Mouse (Mus musculus) kidney, embryonic 15.5 days (tissue): ENCODE results near the gene Dnajb14. TPM values are rescaled to one million over a fixed set of nuclear protein-coding genes. Genes with fewer than 3 reads are reported as not detected.

Experiments
- ATAC-seq: fragments of 200-750 bp; cut with Nextera tagmentation; replicated peaks from 2 replicates; pipeline ENCODE4 v1.8.0; 2017; ENCODE audit warnings: moderate TSS enrichment; ENCODE audit not compliant: low FRiP score
- H3K27ac ChIP-seq: fragments of 300-500 bp; sonication (generic); 2 replicates; pipeline ENCODE4 v1.5.1; 2015; ENCODE audit warnings: mild to moderate bottlenecking, inconsistent platforms
- H3K27me3 ChIP-seq: fragments of 300-500 bp; sonication (generic); 2 replicates; pipeline ENCODE4 v1.6.1; 2015; ENCODE audit warnings: inconsistent platforms
- H3K36me3 ChIP-seq: fragments of 300-500 bp; sonication (generic); 2 replicates; pipeline ENCODE4 v1.6.1; 2015; ENCODE audit warnings: inconsistent platforms
- H3K4me1 ChIP-seq: fragments of 300-500 bp; sonication (generic); 2 replicates; pipeline ENCODE4 v1.6.1; 2015; ENCODE audit warnings: inconsistent platforms
- H3K4me2 ChIP-seq: fragments of 300-500 bp; sonication (generic); 2 replicates; pipeline ENCODE4 v1.6.1; 2015; ENCODE audit warnings: moderate library complexity, mild to moderate bottlenecking, inconsistent platforms
- H3K4me3 ChIP-seq: fragments of 300-500 bp; sonication (generic); replicated peaks from 2 replicates; pipeline ENCODE4 v1.5.1; 2015; ENCODE audit warnings: mild to moderate bottlenecking, inconsistent platforms
- H3K9ac ChIP-seq: fragments of 300-500 bp; sonication (generic); 2 replicates; pipeline ENCODE4 v1.6.1; 2015; ENCODE audit warnings: mild to moderate bottlenecking, inconsistent platforms
- H3K9me3 ChIP-seq: fragments of 300-500 bp; sonication (generic); replicated peaks from 2 replicates; pipeline ENCODE4 v1.6.1; 2016; ENCODE audit warnings: inconsistent platforms
- WGBS: fragments of 180-500 bp; shearing (Covaris S2); methylation state at CpG from one replicate; pipeline ENCODE4 v1.1.7; 2015; ENCODE audit warnings: mixed read lengths; 5-methylcytosine and 5-hydroxymethylcytosine counted together
- polyA plus RNA-seq: library from polyadenylated mRNA; unstranded; fragments of >200 nt; fragmentation: Nextera tagmentation; extraction: Ambion mirVana; gene quantifications from 2 replicates; pipeline ENCODE4 v1.2.1, GENCODE M21; 2015

Gene Dnajb14
- polyA plus RNA-seq, 1 experiment from 2014 or later = 10.1 TPM

DNA sequence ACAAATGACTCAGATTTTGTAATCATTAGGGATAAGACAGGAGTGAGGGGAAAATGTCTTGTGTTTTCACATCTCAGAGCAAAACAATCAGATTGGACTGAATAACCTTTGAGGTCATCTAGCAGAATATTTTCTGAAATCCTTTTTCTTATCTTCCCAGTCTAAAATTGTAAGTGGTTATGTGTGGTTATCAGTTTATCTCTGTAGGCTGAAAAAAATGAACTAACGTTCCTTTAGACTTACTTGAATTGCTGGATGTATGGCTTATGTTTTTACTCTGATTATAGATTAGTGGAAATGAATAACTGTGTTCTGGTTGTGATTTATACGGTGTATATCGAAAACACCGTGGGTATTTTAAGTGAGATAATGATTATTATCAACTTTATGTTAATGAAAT lies 53.1 kb downstream of the Dnajb14 start:
- peaks cover 14% of the 10 kb centered on the region for H3K4me1 ChIP-seq
- WGBS = 88% methylated on average over 4 of the region's 4 CpGs
- H3K4me3 ChIP-seq = no peak overlapping the region
- no peaks in the 10 kb centered on the region for H3K27me3 ChIP-seq
- H3K9ac ChIP-seq = no peak overlapping the region
- H3K27ac ChIP-seq = no peak overlapping the region
- no peaks in the 10 kb centered on the region for H3K9me3 ChIP-seq
- H3K36me3 ChIP-seq = peaks cover 37% of the 10 kb centered on the region
- no peak for ATAC-seq
- H3K4me2 ChIP-seq = no peak overlapping the region

DNA sequence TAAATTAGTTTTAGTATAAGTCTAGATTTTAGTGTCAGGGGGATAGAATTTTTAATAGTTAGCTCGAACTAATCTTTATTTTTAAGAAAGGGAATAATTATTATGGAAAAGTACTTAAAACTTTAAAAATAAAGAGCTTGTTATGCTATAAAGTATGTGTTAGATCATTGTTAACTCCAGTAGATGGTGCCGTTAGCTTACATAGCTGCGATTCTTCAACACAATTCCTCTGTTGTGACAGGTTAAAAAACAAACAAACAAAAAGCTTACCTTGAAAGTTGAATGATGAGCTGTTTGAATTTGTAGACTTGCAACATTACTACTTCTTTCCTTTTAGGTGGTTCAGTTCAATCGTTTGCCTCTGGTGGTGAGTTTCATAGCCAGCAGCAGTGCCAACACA lies 59.5 kb downstream of the Dnajb14 start:
- Histone ChIP-seq H3K4me3 (no peak overlapping the region), H3K9ac (no peak overlapping the region), H3K9me3 (no peaks in the 10 kb centered on the region), H3K27ac (no peak overlapping the region), H3K27me3 (no peaks in the 10 kb centered on the region), H3K4me2 (no peak overlapping the region), H3K36me3 (peaks cover 75% of the 10 kb centered on the region), H3K4me1 (no peaks in the 10 kb centered on the region)
- ATAC-seq = no peak
- whole genome bisulfite sequencing = 91% methylated on average over 4 of the region's 4 CpGs

DNA sequence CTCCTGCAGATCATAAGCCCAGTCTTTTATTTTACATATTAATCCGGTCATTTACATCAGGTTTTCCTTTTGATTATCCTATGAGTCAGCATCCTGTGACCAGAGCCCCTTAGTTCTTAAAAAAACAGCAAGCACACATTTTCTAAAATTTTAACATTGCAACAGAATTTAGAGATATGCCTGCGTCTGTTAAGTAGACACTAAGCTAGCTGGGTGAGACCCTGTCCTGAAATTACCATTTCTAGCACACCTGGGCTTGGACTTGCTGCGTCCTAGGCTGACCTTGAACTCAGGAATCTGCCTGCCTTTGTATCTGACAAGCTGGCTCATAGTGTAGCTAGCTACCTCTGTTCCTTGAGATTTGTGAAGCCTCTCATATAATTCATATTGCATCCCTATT lies 62.5 kb downstream of the Dnajb14 start:
- Histone ChIP-seq H3K4me3 (no peak overlapping the region), H3K9me3 (no peaks in the 10 kb centered on the region), H3K4me1 (peaks cover 8% of the 10 kb centered on the region), H3K27me3 (no peaks in the 10 kb centered on the region), H3K36me3 (peaks cover 60% of the 10 kb centered on the region), H3K4me2 (no peak overlapping the region), H3K27ac (no peak overlapping the region), H3K9ac (no peak overlapping the region)
- ATAC-seq = no peak
- 94% methylated on average over 3 of the region's 3 CpGs for WGBS

DNA sequence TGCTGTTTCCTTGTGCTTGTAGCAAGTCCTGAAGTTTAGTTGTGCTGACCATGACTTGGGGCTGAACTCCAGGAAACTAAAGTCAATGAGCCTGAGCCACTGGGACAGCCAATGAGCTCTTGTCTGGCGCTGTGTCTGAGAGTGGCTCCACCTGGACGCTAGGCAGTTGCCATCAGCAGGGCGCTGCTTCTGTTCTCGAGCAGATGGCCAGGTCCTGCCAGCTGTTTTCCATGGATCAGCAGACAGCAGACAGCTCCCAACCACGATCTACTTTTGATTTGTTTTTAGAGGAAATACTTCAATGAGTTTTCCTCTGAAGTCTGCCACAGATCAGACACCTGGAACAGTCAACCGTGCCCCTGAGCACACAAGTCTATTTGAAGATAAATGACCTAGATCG lies 65.3 kb downstream of the Dnajb14 start:
- ATAC-seq = peak; percentile 82
- H3K4me2 ChIP-seq = no peak overlapping the region
- no peaks in the 10 kb centered on the region for H3K9me3 ChIP-seq
- no peaks in the 10 kb centered on the region for H3K27me3 ChIP-seq
- peaks cover 13% of the 10 kb centered on the region for H3K4me1 ChIP-seq
- H3K9ac ChIP-seq = no peak overlapping the region
- H3K36me3 ChIP-seq = peaks cover 39% of the 10 kb centered on the region
- WGBS = 18% methylated on average over 7 of the region's 7 CpGs
- no peak overlapping the region for H3K4me3 ChIP-seq
- 0 out of 2 replicates have a peak overlapping the region, but pooled peaks have one; percentile 32 for H3K27ac ChIP-seq

DNA sequence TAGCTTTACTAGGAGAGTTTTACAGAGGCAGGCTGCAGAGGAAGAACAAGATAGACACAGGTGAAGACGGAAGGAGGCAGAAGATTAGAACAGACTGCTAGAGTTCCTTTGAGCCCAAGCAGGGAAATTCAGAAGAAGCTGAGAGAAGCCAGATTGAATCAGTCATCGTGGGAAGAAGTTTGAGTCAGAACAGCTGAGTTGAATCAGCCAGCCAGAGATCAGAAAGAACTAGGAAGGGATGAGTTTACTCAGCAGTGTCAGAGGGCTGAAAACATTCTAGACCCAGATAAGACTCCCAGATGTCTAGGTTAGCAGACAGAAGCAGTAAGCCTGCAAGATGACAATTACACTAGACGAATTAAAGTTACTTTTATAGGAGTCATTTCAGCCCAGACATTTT lies 66.5 kb downstream of the Dnajb14 start:
- H3K36me3 ChIP-seq = peaks cover 32% of the 10 kb centered on the region
- no peak overlapping the region for H3K4me2 ChIP-seq
- no peak overlapping the region for H3K4me3 ChIP-seq
- no peak for ATAC-seq
- H3K27me3 ChIP-seq = no peaks in the 10 kb centered on the region
- 67% methylated on average over 3 of the region's 3 CpGs for WGBS
- H3K9me3 ChIP-seq = no peaks in the 10 kb centered on the region
- H3K9ac ChIP-seq = no peak overlapping the region
- no peak overlapping the region for H3K27ac ChIP-seq
- peaks cover 13% of the 10 kb centered on the region for H3K4me1 ChIP-seq

DNA sequence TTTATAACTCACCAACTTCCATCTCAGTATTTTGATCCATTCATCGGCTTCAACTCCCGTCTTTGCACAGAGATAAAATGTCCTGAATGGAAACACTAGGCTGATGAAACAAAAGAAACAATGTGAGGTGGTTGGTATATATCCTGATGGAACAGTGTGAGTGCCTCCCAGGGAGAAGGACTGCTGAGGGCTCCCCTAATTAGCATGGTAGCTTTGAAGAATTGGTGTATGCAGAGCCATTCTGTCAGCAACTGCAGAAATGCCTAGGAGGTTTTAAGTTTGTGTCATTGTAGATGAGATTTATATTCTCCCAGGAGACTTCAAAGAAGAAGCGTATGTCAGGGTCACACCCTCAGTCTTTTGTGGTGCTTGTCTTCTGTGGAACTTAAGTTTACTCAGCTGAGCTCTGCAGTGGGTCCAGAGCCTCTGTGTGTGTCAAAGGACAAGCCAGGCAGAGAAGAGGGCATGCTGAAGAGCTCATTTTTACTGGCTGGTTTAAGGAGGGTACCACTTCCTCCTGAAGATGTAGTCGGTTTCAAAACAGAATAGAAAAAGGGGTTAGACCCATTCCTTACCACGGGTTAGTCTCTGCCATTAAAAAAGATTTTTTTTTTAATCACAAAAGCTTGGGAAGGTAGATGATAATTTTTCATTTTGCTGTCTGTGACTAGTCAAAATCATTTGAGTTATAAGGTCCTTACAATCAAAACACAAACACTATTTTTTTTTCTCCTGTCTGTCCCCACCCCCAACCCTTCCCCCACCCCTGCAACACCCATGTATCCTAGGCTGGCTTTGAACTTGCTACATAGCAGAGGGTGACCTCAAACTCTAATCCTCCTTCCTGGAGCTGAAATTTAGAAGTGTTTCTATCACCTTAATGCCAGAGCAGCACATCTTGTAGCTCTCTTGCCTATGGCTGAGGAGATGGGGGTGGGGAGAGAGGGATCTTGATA lies 68.4 kb downstream of the Dnajb14 start:
- ATAC-seq = no peak
- no peak overlapping the region for H3K4me3 ChIP-seq
- WGBS = 32% methylated on average over 5 of the region's 5 CpGs
- no peak overlapping the region for H3K4me2 ChIP-seq
- no peaks in the 10 kb centered on the region for H3K27me3 ChIP-seq
- peaks cover 13% of the 10 kb centered on the region for H3K4me1 ChIP-seq
- H3K9ac ChIP-seq = no peak overlapping the region
- H3K36me3 ChIP-seq = peaks cover 14% of the 10 kb centered on the region; the same call in 1 of the 2 replicates
- no peaks in the 10 kb centered on the region for H3K9me3 ChIP-seq
- no peak overlapping the region for H3K27ac ChIP-seq

DNA sequence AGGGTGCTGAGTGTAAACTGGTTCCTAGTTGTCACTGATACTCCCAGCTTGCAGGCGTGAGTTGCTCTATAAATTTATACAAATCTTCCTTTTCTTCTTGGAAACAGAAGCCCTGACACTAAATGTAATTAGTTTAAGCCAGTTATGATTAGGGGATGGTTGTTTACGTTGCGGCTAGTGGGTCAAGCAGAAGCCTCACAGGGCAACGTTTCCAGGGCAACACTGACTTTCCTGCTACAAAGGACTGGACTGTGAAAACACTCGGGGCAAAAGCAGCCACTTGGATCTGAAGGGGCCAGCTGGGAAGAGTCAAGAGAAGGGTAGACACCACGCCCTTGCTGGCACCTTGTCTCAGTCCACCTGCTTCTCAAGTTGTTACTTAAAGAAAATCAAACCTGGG lies 69.1 kb downstream of the Dnajb14 start:
- peaks cover 13% of the 10 kb centered on the region for H3K4me1 ChIP-seq
- H3K27me3 ChIP-seq = no peaks in the 10 kb centered on the region
- no peak overlapping the region for H3K27ac ChIP-seq
- H3K36me3 ChIP-seq = peaks cover 9% of the 10 kb centered on the region; the same call in 1 of the 2 replicates
- H3K9me3 ChIP-seq = no peaks in the 10 kb centered on the region
- H3K9ac ChIP-seq = no peak overlapping the region
- 25% methylated on average over 6 of the region's 6 CpGs for WGBS
- ATAC-seq = no peak
- no peak overlapping the region for H3K4me3 ChIP-seq
- no peak overlapping the region for H3K4me2 ChIP-seq

DNA sequence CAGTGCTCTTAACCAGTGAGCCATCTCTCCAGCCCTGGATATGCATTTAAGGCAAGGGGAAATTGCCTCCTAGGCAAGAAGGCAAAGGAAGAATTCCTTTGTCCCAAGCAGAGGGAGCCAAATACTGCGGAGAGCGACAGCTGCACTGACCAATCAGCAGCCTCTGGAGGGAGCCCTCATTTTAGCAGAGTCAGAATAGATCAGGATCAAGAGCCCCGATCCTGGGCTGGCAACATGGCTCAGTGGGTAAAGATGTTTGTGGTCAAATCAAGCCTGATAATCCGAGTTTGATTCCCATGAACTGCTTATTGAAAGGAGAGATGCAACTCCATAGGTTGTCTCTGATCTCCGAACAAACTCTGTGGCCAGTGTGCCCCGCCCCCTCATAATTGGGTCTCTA lies 71.1 kb downstream of the Dnajb14 start:
- Histone ChIP-seq H3K4me3 (0 out of 2 replicates have a peak overlapping the region, but pooled peaks have one; percentile 11), H3K4me1 (peaks cover 5% of the 10 kb centered on the region), H3K4me2 (peak overlapping the region; percentile 19; the same call in 1 of the 2 replicates), H3K36me3 (0 out of 2 replicates have a peak, but pooled peaks cover under 1% of the 10 kb centered on the region), H3K9me3 (no peaks in the 10 kb centered on the region), H3K27me3 (no peaks in the 10 kb centered on the region), H3K9ac (no peak overlapping the region), H3K27ac (no peak overlapping the region)
- WGBS = 48% methylated on average over 6 of the region's 6 CpGs
- ATAC-seq = peak; percentile 52; the same call in 1 of the 2 replicates

DNA sequence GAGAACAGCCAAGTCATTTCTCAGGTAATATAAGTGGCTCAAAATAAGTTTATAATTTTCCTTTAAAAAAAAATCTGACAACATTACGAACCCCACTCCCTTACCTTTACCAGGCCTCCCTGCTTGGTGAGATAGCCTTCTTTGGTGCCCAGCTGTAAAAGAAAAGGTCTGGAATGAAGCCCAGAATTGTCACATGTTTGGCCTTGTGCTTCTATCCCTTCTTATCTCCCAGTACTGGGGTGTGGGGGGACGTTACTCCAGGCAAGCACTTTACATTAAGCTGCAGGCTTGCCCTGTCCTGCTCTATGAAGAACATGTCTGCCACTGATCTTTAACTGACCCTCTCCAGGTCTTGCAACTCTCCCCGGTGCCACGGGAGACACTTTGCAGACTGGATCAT lies 73.3 kb downstream of the Dnajb14 start:
- Histone ChIP-seq H3K27me3 (no peaks in the 10 kb centered on the region), H3K36me3 (no peaks in the 10 kb centered on the region), H3K4me3 (no peak overlapping the region), H3K9ac (no peak overlapping the region), H3K4me1 (peaks cover 5% of the 10 kb centered on the region; the same call in 1 of the 2 replicates), H3K4me2 (no peak overlapping the region), H3K9me3 (no peaks in the 10 kb centered on the region), H3K27ac (no peak overlapping the region)
- WGBS = 73% methylated on average over 4 of the region's 4 CpGs
- ATAC-seq = no peak

DNA sequence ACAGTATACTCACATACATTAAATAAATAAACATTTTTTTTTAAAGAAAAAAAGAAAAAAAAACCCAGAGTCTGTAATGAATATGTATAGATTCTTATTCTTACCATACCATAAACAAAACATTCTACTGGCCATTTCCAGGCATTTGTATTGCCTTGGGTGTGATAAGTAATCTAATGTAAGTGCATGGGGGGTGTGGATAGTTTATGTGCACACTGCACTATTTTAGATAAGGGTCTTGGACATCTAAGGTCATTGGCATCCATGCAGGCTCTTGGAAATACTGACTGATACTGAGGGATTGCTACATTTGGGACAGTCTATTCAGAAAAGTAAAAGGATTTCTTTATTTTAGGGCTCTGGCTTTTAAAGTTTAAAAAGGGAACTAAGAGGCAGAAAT lies 74.1 kb downstream of the Dnajb14 start:
- H3K4me2 ChIP-seq = no peak overlapping the region
- ATAC-seq = no peak
- no peaks in the 10 kb centered on the region for H3K9me3 ChIP-seq
- H3K9ac ChIP-seq = no peak overlapping the region
- peaks cover under 1% of the 10 kb centered on the region; the same call in 1 of the 2 replicates for H3K4me1 ChIP-seq
- H3K27me3 ChIP-seq = no peaks in the 10 kb centered on the region
- H3K4me3 ChIP-seq = no peak overlapping the region
- H3K27ac ChIP-seq = no peak overlapping the region
- no peaks in the 10 kb centered on the region for H3K36me3 ChIP-seq

DNA sequence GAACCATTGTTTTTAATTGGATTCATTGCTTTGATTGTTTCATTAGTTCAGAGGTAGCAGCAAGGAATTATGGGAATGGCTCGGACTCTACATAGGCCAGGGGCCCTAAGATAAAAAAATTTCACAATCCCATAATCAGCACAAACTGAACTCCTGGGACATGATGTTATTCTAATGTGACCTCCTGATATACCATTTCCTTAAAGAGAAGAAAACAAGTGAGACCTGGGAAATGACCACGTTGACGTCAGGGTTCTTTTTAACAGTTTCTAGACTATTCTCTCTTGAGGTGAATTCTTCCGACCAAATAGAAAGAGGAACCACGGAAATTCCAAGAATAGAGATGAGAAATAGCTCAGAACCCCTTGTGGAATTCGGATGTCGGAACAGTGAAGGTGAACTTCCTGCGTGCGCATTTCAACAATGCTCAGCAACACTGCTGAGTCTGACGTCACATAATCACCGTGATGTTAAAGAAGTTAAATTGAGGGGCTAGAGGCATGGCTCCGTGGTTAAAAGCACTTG lies 74.7 kb downstream of the Dnajb14 start:
- Histone ChIP-seq H3K4me3 (no peak overlapping the region), H3K27ac (no peak overlapping the region), H3K27me3 (no peaks in the 10 kb centered on the region), H3K36me3 (no peaks in the 10 kb centered on the region), H3K4me1 (no peaks in the 10 kb centered on the region; the same call in 1 of the 2 replicates), H3K4me2 (no peak overlapping the region), H3K9me3 (no peaks in the 10 kb centered on the region), H3K9ac (no peak overlapping the region)
- WGBS = 87% methylated on average over 12 of the region's 12 CpGs
- ATAC-seq = no peak

DNA sequence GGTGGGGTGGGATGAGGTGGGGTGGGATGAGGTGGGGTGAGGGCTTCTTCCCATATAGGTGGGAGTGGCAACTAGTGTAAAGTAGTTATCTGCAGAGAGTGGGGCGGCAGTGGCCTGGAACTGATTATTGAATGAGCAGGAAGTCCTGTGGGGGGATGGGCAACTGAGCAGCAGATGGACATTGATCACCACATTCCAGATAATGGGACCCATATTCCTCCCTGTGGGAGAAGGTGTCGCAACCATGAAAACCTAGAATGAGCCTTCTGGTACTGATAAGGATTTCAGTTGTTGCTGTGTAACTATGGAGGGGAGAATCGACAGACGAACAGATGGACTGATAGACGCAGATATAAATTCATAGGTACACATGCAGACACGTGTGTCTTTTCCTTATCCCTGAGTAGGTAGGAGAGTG lies 76.3 kb downstream of the Dnajb14 start:
- no peak overlapping the region for H3K9ac ChIP-seq
- no peak for ATAC-seq

More for the DNA sequence above, 76.3 kb downstream of the Dnajb14 start:
- H3K4me2 ChIP-seq = no peak overlapping the region
- H3K36me3 ChIP-seq = no peaks in the 10 kb centered on the region
- H3K4me1 ChIP-seq = no peaks in the 10 kb centered on the region; the same call in 1 of the 2 replicates
- H3K4me3 ChIP-seq = no peak overlapping the region
- WGBS = 88% methylated on average over 6 of the region's 6 CpGs
- no peak overlapping the region for H3K27ac ChIP-seq
- no peaks in the 10 kb centered on the region for H3K9me3 ChIP-seq
- no peaks in the 10 kb centered on the region for H3K27me3 ChIP-seq
